Mouse (Mus musculus): ENCODE measurements around the gene Zfp605. TPM values are rescaled to one million over a fixed set of nuclear protein-coding genes. Genes with fewer than 3 reads are reported as not detected.
"Not testable (repeated sequence)": the region's sequence is repeated elsewhere in the genome, so short reads cannot be mapped to it uniquely, and the experiment has no call there.

Gene Zfp605
- polyA plus RNA-seq (2011; ENCODE audit: insufficient read depth, insufficient read length, low read depth, missing spikeins) = 8.5 and 9.8 TPM in 2 replicates

GRCm38 (mm10) chr5:110109991-110110441 is at the start of gene Zfp605:
Gene Zfp605 (plus strand): TSS chr5:110110092.
- Histone ChIP-seq H3K9ac (ENCODE audit: low read depth, poor library complexity, severe bottlenecking) (peak within 1 kb of the TSS; percentile 50), H3K4me1 (ENCODE audit: control insufficient read depth, insufficient read depth, low read length) (peaks cover 4% of the 10 kb centered on the region), H3K4me3 (ENCODE audit: low read depth, low read length) (peak within 1 kb of the TSS; percentile 99), H3K9me3 (replicated peaks; ENCODE audit: control insufficient read depth, insufficient read depth, low read length, poor library complexity, severe bottlenecking) (no peaks in the 10 kb centered on the region), H3K27ac (ENCODE audit: insufficient read depth, low read length) (peak within 1 kb of the TSS; percentile 95), H3K27me3 (ENCODE audit: control insufficient read depth, insufficient read depth, low read length, poor library complexity, severe bottlenecking) (no peaks in the 10 kb centered on the region), H3K36me3 (ENCODE audit: control insufficient read depth, insufficient read depth, low read length, poor library complexity, severe bottlenecking) (peaks cover 3% of the 10 kb centered on the region)
- no peak for TF ChIP-seq EP300 (IDR thresholded peaks at IDR 0.05; ENCODE audit: insufficient read depth, low read depth, low read length)
- TF ChIP-seq POLR2A (IDR thresholded peaks at IDR 0.05; ENCODE audit: insufficient read depth, low read length) = peak; percentile 25

- not testable (repeated sequence) for H3K36me3 ChIP-seq (ENCODE audit: control insufficient read depth, insufficient read depth, low read length, poor library complexity, severe bottlenecking); H3K27ac ChIP-seq (ENCODE audit: insufficient read depth, low read length); H3K9ac ChIP-seq (ENCODE audit: low read depth, poor library complexity, severe bottlenecking); H3K4me3 ChIP-seq (ENCODE audit: low read depth, low read length); H3K4me1 ChIP-seq (ENCODE audit: control insufficient read depth, insufficient read depth, low read length); H3K27me3 ChIP-seq (ENCODE audit: control insufficient read depth, insufficient read depth, low read length, poor library complexity, severe bottlenecking)
- H3K9me3 ChIP-seq (replicated peaks; ENCODE audit: control insufficient read depth, insufficient read depth, low read length, poor library complexity, severe bottlenecking) = peaks cover 10% of the 10 kb centered on the region
Measured at GRCm38 (mm10) chr5:110072413-110072812, 37.5 kb upstream of the Zfp605 start, which contains the start of gene Gm17655. Gene Gm17655 (minus strand): TSS chr5:110072513.

- TF ChIP-seq CTCF (IDR thresholded peaks at IDR 0.05; ENCODE audit: low read depth, low read length) (no peak), POLR2A (IDR thresholded peaks at IDR 0.05; ENCODE audit: insufficient read depth, low read length) (no peak), EP300 (IDR thresholded peaks at IDR 0.05; ENCODE audit: insufficient read depth, low read depth, low read length) (no peak)
- H3K9me3 ChIP-seq (replicated peaks; ENCODE audit: control insufficient read depth, insufficient read depth, low read length, poor library complexity, severe bottlenecking) = peaks cover 17% of the 10 kb centered on the region
- peaks cover 9% of the 10 kb centered on the region for H3K36me3 ChIP-seq (ENCODE audit: control insufficient read depth, insufficient read depth, low read length, poor library complexity, severe bottlenecking)
- H3K9ac ChIP-seq (ENCODE audit: low read depth, poor library complexity, severe bottlenecking) = no peak overlapping the region; the same call in 1 of the 2 replicates
- no peaks in the 10 kb centered on the region for H3K4me1 ChIP-seq (ENCODE audit: control insufficient read depth, insufficient read depth, low read length)
- no peak overlapping the region for H3K4me3 ChIP-seq (ENCODE audit: low read depth, low read length)
- H3K27me3 ChIP-seq (ENCODE audit: control insufficient read depth, insufficient read depth, low read length, poor library complexity, severe bottlenecking) = no peaks in the 10 kb centered on the region
- H3K27ac ChIP-seq (ENCODE audit: insufficient read depth, low read length) = peak overlapping the region; percentile 18
Measured at GRCm38 (mm10) chr5:110082961-110083360, 26.9 kb upstream of the Zfp605 start.

DNA sequence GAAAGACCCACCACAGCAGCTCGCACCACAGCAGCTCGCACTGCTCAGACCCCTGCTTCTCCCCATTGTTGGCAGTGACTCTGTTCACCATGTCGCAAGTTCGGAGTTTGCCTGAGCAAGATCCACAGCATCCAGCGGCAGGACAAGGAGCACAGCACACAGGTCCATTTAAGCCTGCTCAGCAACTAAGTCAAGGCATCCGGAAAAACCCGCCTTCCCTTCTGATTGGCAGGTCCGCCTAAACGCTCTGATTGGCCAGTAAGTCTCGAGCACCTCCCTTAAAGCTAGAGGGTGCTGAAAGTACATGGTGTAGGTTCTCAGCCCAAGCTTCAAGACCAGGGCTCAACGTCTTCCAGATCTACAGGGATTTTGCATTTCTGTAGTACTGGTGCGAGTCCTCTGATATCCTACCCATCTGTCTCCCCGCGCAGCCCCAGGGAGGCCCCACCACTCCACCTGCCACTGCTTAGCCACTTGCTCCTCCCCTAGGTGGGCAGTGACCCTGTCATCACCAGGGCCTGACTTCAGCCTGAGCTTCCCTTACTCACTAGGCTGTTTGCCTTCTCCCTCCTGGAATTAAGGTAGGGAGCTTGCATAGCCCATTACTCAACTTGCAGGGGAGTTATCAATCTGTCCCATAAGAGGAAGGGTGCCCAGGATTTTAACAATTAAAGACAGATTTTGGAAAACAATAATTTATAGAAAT is 23.6 kb upstream of the Zfp605 start:
- no peak for TF ChIP-seq CTCF (IDR thresholded peaks at IDR 0.05; ENCODE audit: low read depth, low read length)
- peak; percentile 91 for TF ChIP-seq POLR2A (IDR thresholded peaks at IDR 0.05; ENCODE audit: insufficient read depth, low read length)
- Histone ChIP-seq H3K9me3 (replicated peaks; ENCODE audit: control insufficient read depth, insufficient read depth, low read length, poor library complexity, severe bottlenecking) (no peaks in the 10 kb centered on the region), H3K27me3 (ENCODE audit: control insufficient read depth, insufficient read depth, low read length, poor library complexity, severe bottlenecking) (no peaks in the 10 kb centered on the region), H3K4me3 (ENCODE audit: low read depth, low read length) (peak overlapping the region; percentile 84), H3K9ac (ENCODE audit: low read depth, poor library complexity, severe bottlenecking) (0 out of 2 replicates have a peak overlapping the region, but pooled peaks have one; percentile 16), H3K4me1 (ENCODE audit: control insufficient read depth, insufficient read depth, low read length) (no peaks in the 10 kb centered on the region), H3K27ac (ENCODE audit: insufficient read depth, low read length) (peak overlapping the region; percentile 20), H3K36me3 (ENCODE audit: control insufficient read depth, insufficient read depth, low read length, poor library complexity, severe bottlenecking) (no peaks in the 10 kb centered on the region)

DNA sequence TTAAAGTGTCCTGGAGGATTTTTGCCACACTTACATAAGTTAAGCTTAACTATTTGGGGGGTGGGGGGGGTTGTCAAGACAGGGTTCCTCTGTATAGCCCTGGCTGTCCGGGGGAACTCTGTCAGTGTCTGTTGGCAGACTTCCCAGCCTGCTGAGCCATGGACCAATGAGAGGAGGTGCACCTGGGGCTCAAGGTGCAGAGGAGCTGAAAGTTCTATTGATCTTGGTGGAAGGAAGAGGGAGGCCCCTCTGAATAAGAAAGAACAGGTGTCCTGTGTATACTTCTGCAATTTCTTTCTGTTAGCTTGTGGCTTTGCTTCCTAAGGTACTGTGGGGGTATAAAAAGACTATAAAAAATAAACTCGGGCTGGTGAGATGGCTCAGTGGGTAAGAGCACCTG is 18.3 kb upstream of the Zfp605 start:
- TF ChIP-seq POLR2A (IDR thresholded peaks at IDR 0.05; ENCODE audit: insufficient read depth, low read length) = no peak
- no peak for TF ChIP-seq EP300 (IDR thresholded peaks at IDR 0.05; ENCODE audit: insufficient read depth, low read depth, low read length)
- TF ChIP-seq CTCF (IDR thresholded peaks at IDR 0.05; ENCODE audit: low read depth, low read length) = no peak
- Histone ChIP-seq H3K4me1 (ENCODE audit: control insufficient read depth, insufficient read depth, low read length) (no peaks in the 10 kb centered on the region), H3K4me3 (ENCODE audit: low read depth, low read length) (no peak overlapping the region), H3K27ac (ENCODE audit: insufficient read depth, low read length) (no peak overlapping the region), H3K36me3 (ENCODE audit: control insufficient read depth, insufficient read depth, low read length, poor library complexity, severe bottlenecking) (no peaks in the 10 kb centered on the region), H3K27me3 (ENCODE audit: control insufficient read depth, insufficient read depth, low read length, poor library complexity, severe bottlenecking) (no peaks in the 10 kb centered on the region), H3K9me3 (replicated peaks; ENCODE audit: control insufficient read depth, insufficient read depth, low read length, poor library complexity, severe bottlenecking) (no peaks in the 10 kb centered on the region), H3K9ac (ENCODE audit: low read depth, poor library complexity, severe bottlenecking) (no peak overlapping the region)

DNA sequence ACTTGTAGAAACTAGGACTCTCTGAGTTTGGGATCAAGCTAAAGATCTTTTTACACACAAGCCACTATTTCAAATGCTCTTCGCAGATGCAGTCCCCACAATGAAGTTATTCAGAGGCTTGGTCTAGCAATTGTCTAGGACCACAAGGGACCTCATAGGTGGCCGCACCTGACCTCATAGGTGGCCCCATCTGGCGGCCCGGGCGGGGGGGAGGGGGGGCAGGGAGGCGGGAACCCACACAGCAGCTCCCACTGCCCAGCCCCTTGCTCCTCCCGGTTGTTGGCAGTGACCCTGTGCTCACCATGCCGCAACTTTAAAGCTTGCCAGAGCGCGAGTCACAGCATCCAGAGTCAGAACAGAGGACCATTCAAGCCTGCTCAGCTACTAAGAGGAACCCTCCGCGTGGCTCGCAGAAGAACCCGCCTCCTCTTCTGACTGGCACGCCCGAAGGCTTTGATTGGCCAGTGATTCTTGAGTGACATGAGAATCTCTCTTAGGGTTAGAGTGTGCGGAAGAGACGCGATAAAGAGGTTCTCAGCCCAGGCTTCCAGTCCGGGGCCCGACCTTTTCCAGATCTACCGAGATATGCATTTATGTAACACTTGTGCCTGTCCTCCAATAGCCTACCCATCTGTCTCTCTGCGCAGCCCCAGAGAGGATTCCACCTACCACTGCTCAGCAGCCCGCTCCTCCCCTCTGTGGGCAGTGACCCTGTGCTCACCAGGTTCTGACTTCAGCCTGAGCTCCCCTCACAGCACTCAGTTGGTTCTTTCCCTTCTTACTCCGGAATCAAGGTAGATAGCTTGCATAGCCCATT is 15.7 kb upstream of the Zfp605 start, which contains the start of gene Gm35315:
Gm35315 (minus strand) TSS at position 391 of the 817 bp plus-strand sequence.
- Histone ChIP-seq H3K36me3 (ENCODE audit: control insufficient read depth, insufficient read depth, low read length, poor library complexity, severe bottlenecking) (no peaks in the 10 kb centered on the region), H3K9ac (ENCODE audit: low read depth, poor library complexity, severe bottlenecking) (peak within 1 kb of the TSS; percentile 87), H3K9me3 (replicated peaks; ENCODE audit: control insufficient read depth, insufficient read depth, low read length, poor library complexity, severe bottlenecking) (no peaks in the 10 kb centered on the region), H3K27ac (ENCODE audit: insufficient read depth, low read length) (peak within 1 kb of the TSS; percentile 71), H3K4me1 (ENCODE audit: control insufficient read depth, insufficient read depth, low read length) (peaks cover 5% of the 10 kb centered on the region), H3K4me3 (ENCODE audit: low read depth, low read length) (peak within 1 kb of the TSS; percentile 94), H3K27me3 (ENCODE audit: control insufficient read depth, insufficient read depth, low read length, poor library complexity, severe bottlenecking) (no peaks in the 10 kb centered on the region)
- no peak; the same call in 1 of the 2 replicates for TF ChIP-seq EP300 (IDR thresholded peaks at IDR 0.05; ENCODE audit: insufficient read depth, low read depth, low read length)
- peak; percentile 88 for TF ChIP-seq POLR2A (IDR thresholded peaks at IDR 0.05; ENCODE audit: insufficient read depth, low read length)

Measured in ES-Bruce4 (cell line).